In genomic region chr1:90225603-90226254, GRCm38 (mm10) we compare ENCODE assay signal across 9 mouse cellular contexts. TPM values are rescaled to one million over a fixed set of nuclear protein-coding genes. Genes with fewer than 3 reads are reported as not detected.
DNase-seq lines count a peak whose midpoint lies in the region; ATAC-seq and TF ChIP-seq lines count a peak whose summit lies in the region.
"Had no signal": no experiment of that assay in that cellular context is flagged by ENCODE, and none has a peak within 500 bp of the region (broad histone marks: within the 10 kb centered on the region; RNA-seq: fewer than 3 reads in every experiment).

No protein-coding gene starts in this region.

- 0 out of 2 replicates have a peak, but pooled peaks cover 7% of the 10 kb centered on the region for H3K4me1 ChIP-seq in liver, embryonic 13.5 days (replicated peaks)
- H3K4me1 ChIP-seq in liver, postnatal 0 days (ENCODE audit: insufficient read depth), result no peaks in the 10 kb centered on the region
- peaks cover 38% of the 10 kb centered on the region for H3K4me1 ChIP-seq in heart, embryonic 11.5 days (ENCODE audit: control insufficient read depth, insufficient read depth, low read length)

- H3K4me3 ChIP-seq in liver, embryonic 13.5 days (replicated peaks), result no peak overlapping the region
- no peak overlapping the region for H3K4me3 ChIP-seq in liver, postnatal 0 days (ENCODE audit: low read depth, low read length)
- no peak overlapping the region for H3K4me3 ChIP-seq in heart, embryonic 11.5 days (ENCODE audit: low read depth, low read length)

- no peak for TF ChIP-seq CTCF in liver, postnatal 0 days (IDR thresholded peaks at IDR 0.05; ENCODE audit: low read depth)

- WGBS in liver, embryonic 13.5 days (ENCODE audit: insufficient replicate concordance), result 29% methylated on average over 9 of the region's 9 CpGs
- WGBS in liver, postnatal 0 days (ENCODE audit: insufficient replicate concordance), result 42% methylated on average over 9 of the region's 9 CpGs
- 32% methylated on average over 9 of the region's 9 CpGs for WGBS in heart, embryonic 11.5 days (ENCODE audit: insufficient replicate concordance)

- 0 out of 2 replicates have a peak, but pooled peaks cover 6% of the 10 kb centered on the region for H3K27me3 ChIP-seq in liver, embryonic 13.5 days
- H3K27me3 ChIP-seq in liver, postnatal 0 days (ENCODE audit: insufficient read depth, low read length), result no peaks in the 10 kb centered on the region
- H3K27me3 ChIP-seq in heart, embryonic 11.5 days (ENCODE audit: control insufficient read depth, insufficient read depth, low read length), result no peaks in the 10 kb centered on the region

- no peak for DNase-seq in liver, embryonic 13.5 days
- DNase-seq in liver, postnatal 0 days, result no peak
- DNase-seq in kidney, postnatal 14 days, result peak; percentile 57
- DNase-seq in urinary bladder, postnatal 14 days (ENCODE audit: low spot score), result peak; percentile 77
- DNase-seq in left cerebral cortex, adult 9 months (ENCODE audit: low spot score in 2 of 2), result no peak
- DNase-seq in left cerebral cortex, adult 18-20 months (ENCODE audit: low spot score in 2 of 2), result no peak

- TF ChIP-seq EP300 in liver, postnatal 0 days (IDR thresholded peaks at IDR 0.05; ENCODE audit: low read depth), result no peak

- H3K9ac ChIP-seq in liver, embryonic 13.5 days, result no peak overlapping the region
- H3K9ac ChIP-seq in liver, postnatal 0 days (replicated peaks), result no peak overlapping the region
- H3K9ac ChIP-seq in heart, embryonic 11.5 days (ENCODE audit: low read depth, low read length), result no peak overlapping the region; the same call in 1 of the 2 replicates
- H3K9ac ChIP-seq: liver, embryonic 14.5 days had no signal

- H3K27ac ChIP-seq in liver, embryonic 13.5 days, result 0 out of 2 replicates have a peak overlapping the region, but pooled peaks have one; percentile 34
- no peak overlapping the region for H3K27ac ChIP-seq in liver, postnatal 0 days (ENCODE audit: low read depth)
- peak overlapping the region; percentile 62; the same call in 1 of the 2 replicates for H3K27ac ChIP-seq in heart, embryonic 11.5 days (ENCODE audit: low read depth, low read length)
- H3K27ac ChIP-seq: liver, embryonic 14.5 days had no signal

- no peak overlapping the region for H3K4me2 ChIP-seq in liver, embryonic 13.5 days
- H3K4me2 ChIP-seq in liver, postnatal 0 days (ENCODE audit: low read depth, low read length), result no peak overlapping the region
- no peak overlapping the region for H3K4me2 ChIP-seq in heart, embryonic 11.5 days

- no peaks in the 10 kb centered on the region for H3K9me3 ChIP-seq in liver, embryonic 13.5 days (replicated peaks)
- H3K9me3 ChIP-seq in liver, postnatal 0 days (ENCODE audit: low read length), result no peaks in the 10 kb centered on the region
- no peaks in the 10 kb centered on the region for H3K9me3 ChIP-seq in heart, embryonic 11.5 days (replicated peaks; ENCODE audit: control insufficient read depth, low read length)

- no peak for ATAC-seq in liver, embryonic 13.5 days (ENCODE audit: low read depth)
- no peak for ATAC-seq in liver, postnatal 0 days
- no peak for ATAC-seq in heart, embryonic 11.5 days (replicated peaks; ENCODE audit: insufficient number of reproducible peaks, low FRiP score, low TSS enrichment)
- ATAC-seq in megakaryocyte, adult 5-6 weeks (ENCODE audit: poor library complexity, severe bottlenecking), result no peak

- H3K36me3 ChIP-seq in liver, embryonic 13.5 days, result no peaks in the 10 kb centered on the region
- no peaks in the 10 kb centered on the region for H3K36me3 ChIP-seq in liver, postnatal 0 days (replicated peaks; ENCODE audit: insufficient read depth, low read length)
- no peaks in the 10 kb centered on the region for H3K36me3 ChIP-seq in heart, embryonic 11.5 days (ENCODE audit: control insufficient read depth, insufficient read depth, low read length)

RNA-seq across cellular contexts. Expression of gene Ackr3, which starts 21.9 kb away (rescaled TPM):
- 2.8 and 3.5 TPM in 2 replicates for polyA plus RNA-seq in liver, embryonic 13.5 days (2015; fragmentation: Nextera tagmentation; extraction: Ambion mirVana)
- polyA plus RNA-seq in liver, postnatal 0 days (2015; fragmentation: Nextera tagmentation; extraction: Ambion mirVana), result 2.3 and 2.5 TPM in 2 replicates
- 45.3 and 50.2 TPM in 2 replicates for polyA plus RNA-seq in heart, embryonic 11.5 days (2014; fragmentation: Nextera tagmentation; extraction: Ambion mirVana)
- total RNA-seq in left cerebral cortex, adult 18-20 months (2021), result 1 to 10 TPM; 7.2 to 7.8 TPM
- total RNA-seq in megakaryocyte, adult 5-6 weeks (2015), result not detected in 2 replicates
- not detected in 2 replicates for total RNA-seq in megakaryocyte, adult 5-6 weeks (2017)

Comparison
In these comparisons a context has a peak if more than half of its experiments do, and no peak if none do; other contexts are left out.
1. DNase-seq: peak in kidney, postnatal 14 days (single experiment) and urinary bladder, postnatal 14 days (single experiment); none in liver, embryonic 13.5 days (single experiment), liver, postnatal 0 days (single experiment), left cerebral cortex, adult 9 months (0 of 2) and left cerebral cortex, adult 18-20 months (0 of 2).
2. RNA of gene Ackr3, which starts 21.9 kb away (polyA plus RNA-seq): 45.3 to 50.2 TPM in heart, embryonic 11.5 days; 2.8 to 3.5 TPM in liver, embryonic 13.5 days and 2.3 to 2.5 TPM in liver, postnatal 0 days; every median in the first group is over 10 times any median in the second.